Mouse (Mus musculus): Measurements from ENCODE around the gene Gabrb1. TPM values are rescaled to one million over a fixed set of nuclear protein-coding genes. Genes with fewer than 3 reads are reported as not detected.

Gabrb1 gene
- polyA plus RNA-seq, 1 experiment from 2014 or later: 0.20 TPM

DNA sequence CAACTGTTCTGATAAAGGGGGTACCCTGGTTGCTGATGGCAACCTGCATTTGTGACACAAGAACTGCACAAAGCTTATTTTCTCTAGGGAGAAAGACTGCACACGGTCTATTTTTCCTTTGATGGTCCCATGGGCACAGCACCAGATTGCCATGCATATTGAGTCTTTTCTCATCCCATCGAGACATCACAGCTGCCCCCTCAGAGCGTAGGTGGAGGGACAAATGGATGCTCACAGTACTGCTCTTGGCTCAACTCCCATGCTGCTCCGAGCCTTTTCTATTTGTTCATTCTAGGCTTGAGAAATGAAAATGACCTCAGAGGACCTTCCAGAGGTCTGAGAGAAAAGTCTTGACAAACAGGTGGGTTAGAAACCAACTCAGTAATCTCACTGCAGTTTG lies 259.3 kb downstream of the Gabrb1 start:
- H3K9me3 ChIP-seq (ENCODE audit: control insufficient read depth, low read length): no peaks in the 10 kb centered on the region
- no peak overlapping the region for H3K4me3 ChIP-seq (ENCODE audit: low read length)
- H3K4me2 ChIP-seq (ENCODE audit: low read depth, low read length): no peak overlapping the region
- H3K9ac ChIP-seq (ENCODE audit: low read length): no peak overlapping the region
- H3K4me1 ChIP-seq (replicated peaks; ENCODE audit: control insufficient read depth, insufficient read depth, low read length): no peaks in the 10 kb centered on the region
- 71% methylated on average over 4 of the region's 4 CpGs for WGBS
- no peak overlapping the region for H3K27ac ChIP-seq (ENCODE audit: low read length)
- H3K36me3 ChIP-seq (ENCODE audit: control insufficient read depth, insufficient read depth, low read length): no peaks in the 10 kb centered on the region
- ATAC-seq (ENCODE audit: low read depth): no peak
- H3K27me3 ChIP-seq (ENCODE audit: control insufficient read depth, insufficient read depth, low read depth, low read length): no peaks in the 10 kb centered on the region

DNA sequence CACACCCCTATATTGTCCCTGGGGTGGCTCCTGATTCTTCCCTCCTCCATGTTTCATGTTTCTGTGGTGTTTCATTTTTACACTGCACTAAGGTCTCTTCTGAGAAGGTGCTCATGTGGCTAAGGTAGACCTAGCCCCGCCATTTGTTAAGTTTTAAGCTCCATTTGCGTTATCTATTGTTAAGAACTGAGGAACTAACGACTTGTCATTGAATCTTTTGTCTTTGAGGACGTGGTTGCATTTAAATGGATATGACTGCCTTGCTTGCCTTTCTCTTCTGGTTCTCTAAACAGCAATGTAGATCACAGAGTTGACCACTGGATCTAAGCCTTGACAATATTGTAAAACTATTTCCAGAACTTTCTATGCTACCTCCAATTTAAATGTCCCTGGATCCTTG lies 265.7 kb downstream of the Gabrb1 start:
- no peaks in the 10 kb centered on the region for H3K9me3 ChIP-seq (ENCODE audit: control insufficient read depth, low read length)
- no peak for ATAC-seq (ENCODE audit: low read depth)
- H3K4me2 ChIP-seq (ENCODE audit: low read depth, low read length): no peak overlapping the region
- WGBS: 69% methylated on average over 4 of the region's 4 CpGs
- H3K9ac ChIP-seq (ENCODE audit: low read length): no peak overlapping the region
- no peak overlapping the region for H3K27ac ChIP-seq (ENCODE audit: low read length)
- H3K36me3 ChIP-seq (ENCODE audit: control insufficient read depth, insufficient read depth, low read length): no peaks in the 10 kb centered on the region
- no peak overlapping the region for H3K4me3 ChIP-seq (ENCODE audit: low read length)
- H3K27me3 ChIP-seq (ENCODE audit: control insufficient read depth, insufficient read depth, low read depth, low read length): no peaks in the 10 kb centered on the region
- H3K4me1 ChIP-seq (replicated peaks; ENCODE audit: control insufficient read depth, insufficient read depth, low read length): no peaks in the 10 kb centered on the region

DNA sequence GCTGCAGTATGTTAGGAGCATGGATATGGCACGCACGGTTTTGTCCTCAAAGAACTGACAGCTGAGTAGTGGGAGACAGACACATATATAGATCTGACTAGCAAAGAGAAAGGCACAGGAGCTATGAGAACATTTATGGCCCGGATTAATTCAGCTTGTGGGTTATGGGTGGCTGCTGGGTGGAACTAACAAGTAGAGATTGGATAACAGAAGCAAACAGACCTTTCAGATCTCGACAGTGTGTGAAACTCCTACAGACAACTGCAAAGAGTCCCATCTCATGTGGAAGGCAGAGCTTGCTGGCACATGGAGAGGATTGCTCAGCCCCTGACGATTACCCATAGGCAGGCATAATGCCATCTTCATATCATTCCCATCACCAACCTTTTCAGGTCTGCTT lies 268.4 kb downstream of the Gabrb1 start:
- H3K36me3 ChIP-seq (ENCODE audit: control insufficient read depth, insufficient read depth, low read length): no peaks in the 10 kb centered on the region

DNA sequence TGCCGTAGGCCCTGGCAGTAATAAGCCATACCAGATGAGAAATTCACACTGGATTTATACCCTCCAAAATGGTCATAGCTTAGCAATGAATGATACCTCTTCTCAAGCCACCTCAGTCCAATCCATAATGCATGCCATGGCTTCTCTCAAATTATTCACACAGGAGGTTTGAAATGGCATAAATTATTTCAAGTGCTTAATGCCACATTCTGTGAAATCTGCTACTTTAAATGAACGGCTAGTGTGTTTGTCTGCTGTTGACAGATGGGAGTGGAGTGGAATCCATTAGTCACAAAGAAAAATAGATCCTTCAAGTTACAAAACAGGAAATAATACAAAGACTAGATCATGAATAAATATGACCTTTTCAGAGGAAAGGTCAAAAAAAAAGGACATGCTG lies 272.1 kb downstream of the Gabrb1 start:
- Histone ChIP-seq H3K4me3 (ENCODE audit: low read length) (no peak overlapping the region), H3K4me2 (ENCODE audit: low read depth, low read length) (no peak overlapping the region), H3K27me3 (ENCODE audit: control insufficient read depth, insufficient read depth, low read depth, low read length) (no peaks in the 10 kb centered on the region), H3K27ac (ENCODE audit: low read length) (no peak overlapping the region), H3K4me1 (replicated peaks; ENCODE audit: control insufficient read depth, insufficient read depth, low read length) (no peaks in the 10 kb centered on the region), H3K36me3 (ENCODE audit: control insufficient read depth, insufficient read depth, low read length) (no peaks in the 10 kb centered on the region), H3K9me3 (ENCODE audit: control insufficient read depth, low read length) (no peaks in the 10 kb centered on the region), H3K9ac (ENCODE audit: low read length) (no peak overlapping the region)
- 67% methylated on average over 2 of the region's 2 CpGs for WGBS
- no peak for ATAC-seq (ENCODE audit: low read depth)

More for the DNA sequence above, 268.4 kb downstream of the Gabrb1 start:
- Histone ChIP-seq H3K27ac (ENCODE audit: low read length) (no peak overlapping the region), H3K4me3 (ENCODE audit: low read length) (no peak overlapping the region), H3K27me3 (ENCODE audit: control insufficient read depth, insufficient read depth, low read depth, low read length) (no peaks in the 10 kb centered on the region), H3K4me1 (replicated peaks; ENCODE audit: control insufficient read depth, insufficient read depth, low read length) (no peaks in the 10 kb centered on the region), H3K4me2 (ENCODE audit: low read depth, low read length) (no peak overlapping the region), H3K9me3 (ENCODE audit: control insufficient read depth, low read length) (no peaks in the 10 kb centered on the region), H3K9ac (ENCODE audit: low read length) (no peak overlapping the region)
- WGBS: 69% methylated on average over 5 of the region's 5 CpGs
- ATAC-seq (ENCODE audit: low read depth): no peak

DNA sequence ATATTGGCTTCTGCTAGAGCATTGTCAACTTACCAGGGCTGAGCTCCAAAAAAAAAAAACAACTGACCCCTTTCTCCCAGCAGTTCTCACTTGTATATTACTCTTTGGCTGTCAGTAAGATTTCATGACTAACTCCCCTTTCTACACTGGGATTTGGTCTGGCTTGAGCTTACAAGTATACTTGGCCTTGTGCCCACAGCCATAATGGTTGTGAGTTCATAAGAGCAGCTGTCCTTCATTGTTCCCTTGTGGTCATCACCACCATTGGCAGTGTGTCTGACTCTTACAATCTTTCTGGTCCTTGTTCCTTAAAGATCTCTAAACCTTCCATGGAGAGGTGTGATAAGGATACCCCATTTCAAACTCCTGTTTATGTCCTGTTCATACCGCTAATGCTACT lies 293.5 kb downstream of the Gabrb1 start:
- Histone ChIP-seq H3K4me3 (ENCODE audit: low read length) (no peak overlapping the region), H3K9ac (ENCODE audit: low read length) (no peak overlapping the region), H3K27ac (ENCODE audit: low read length) (no peak overlapping the region), H3K27me3 (ENCODE audit: control insufficient read depth, insufficient read depth, low read depth, low read length) (no peaks in the 10 kb centered on the region), H3K4me1 (replicated peaks; ENCODE audit: control insufficient read depth, insufficient read depth, low read length) (no peaks in the 10 kb centered on the region), H3K36me3 (ENCODE audit: control insufficient read depth, insufficient read depth, low read length) (no peaks in the 10 kb centered on the region), H3K9me3 (ENCODE audit: control insufficient read depth, low read length) (no peaks in the 10 kb centered on the region), H3K4me2 (ENCODE audit: low read depth, low read length) (no peak overlapping the region)
- ATAC-seq (ENCODE audit: low read depth): no peak
- WGBS: 86% methylated on average over 1 of the region's 1 CpGs

DNA sequence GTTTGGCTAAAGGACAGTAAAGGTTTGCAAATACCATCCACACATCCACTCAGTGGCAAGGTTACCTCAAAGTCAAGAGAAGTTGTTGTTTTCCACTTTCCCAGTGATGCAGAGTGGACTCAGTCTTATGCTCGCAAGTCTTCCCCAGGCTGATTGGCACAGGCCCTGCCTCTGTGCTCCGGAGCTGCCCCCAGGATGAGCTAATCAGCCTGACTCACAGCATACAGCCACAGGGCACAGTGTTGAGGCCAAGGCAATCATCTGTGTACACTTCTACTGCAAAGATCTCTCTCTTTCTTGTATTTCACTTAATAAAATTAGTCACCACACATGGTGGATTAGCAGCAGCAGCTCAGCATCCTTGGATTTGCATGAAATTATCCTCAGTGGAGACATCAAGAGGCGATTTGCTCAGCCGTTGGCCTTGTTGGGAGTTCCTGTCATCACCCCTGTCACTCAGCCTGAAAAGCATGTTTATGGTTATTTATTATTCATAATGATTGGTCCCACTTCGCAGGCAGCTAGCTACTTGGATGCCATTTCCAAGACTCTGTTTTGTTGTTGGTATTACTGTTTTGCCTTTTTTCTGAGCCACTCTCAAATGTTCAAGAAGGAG lies 297.3 kb downstream of the Gabrb1 start:
- 61% methylated on average over 5 of the region's 5 CpGs for WGBS
- H3K9ac ChIP-seq (ENCODE audit: low read length): no peak overlapping the region
- no peak overlapping the region for H3K4me2 ChIP-seq (ENCODE audit: low read depth, low read length)
- no peaks in the 10 kb centered on the region for H3K27me3 ChIP-seq (ENCODE audit: control insufficient read depth, insufficient read depth, low read depth, low read length)
- H3K4me1 ChIP-seq (replicated peaks; ENCODE audit: control insufficient read depth, insufficient read depth, low read length): no peaks in the 10 kb centered on the region
- no peaks in the 10 kb centered on the region for H3K36me3 ChIP-seq (ENCODE audit: control insufficient read depth, insufficient read depth, low read length)
- no peak overlapping the region for H3K27ac ChIP-seq (ENCODE audit: low read length)
- H3K4me3 ChIP-seq (ENCODE audit: low read length): no peak overlapping the region
- no peak for ATAC-seq (ENCODE audit: low read depth)
- H3K9me3 ChIP-seq (ENCODE audit: control insufficient read depth, low read length): no peaks in the 10 kb centered on the region

DNA sequence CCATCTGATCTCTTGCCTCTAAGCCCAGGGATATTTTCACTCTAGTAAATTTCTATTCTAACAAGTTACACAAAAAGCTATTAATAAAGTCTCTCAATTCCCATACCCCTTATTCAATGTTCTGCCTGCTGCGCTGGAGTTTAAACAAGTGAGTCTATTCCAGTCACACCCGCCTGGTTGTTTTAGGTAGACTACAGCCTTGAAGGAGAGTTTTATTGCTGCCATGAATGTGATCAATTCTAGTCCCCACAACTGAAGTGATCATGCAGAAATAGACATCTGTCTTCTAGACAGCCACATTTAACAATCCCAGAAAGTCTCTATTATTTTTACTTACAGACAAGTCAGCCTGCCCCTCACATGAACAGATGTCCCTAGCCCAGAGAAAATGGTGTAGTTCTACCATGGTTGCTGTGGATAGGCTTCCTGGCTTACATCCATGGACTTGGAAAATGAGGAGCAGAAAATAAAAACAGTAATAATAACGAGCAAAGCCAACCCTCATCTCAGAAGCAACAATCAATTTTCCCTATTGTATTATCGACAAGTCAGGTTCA lies 307.0 kb downstream of the Gabrb1 start:
- Histone ChIP-seq H3K4me2 (ENCODE audit: low read depth, low read length) (no peak overlapping the region), H3K4me1 (replicated peaks; ENCODE audit: control insufficient read depth, insufficient read depth, low read length) (no peaks in the 10 kb centered on the region), H3K4me3 (ENCODE audit: low read length) (no peak overlapping the region), H3K27me3 (ENCODE audit: control insufficient read depth, insufficient read depth, low read depth, low read length) (no peaks in the 10 kb centered on the region), H3K9ac (ENCODE audit: low read length) (no peak overlapping the region), H3K36me3 (ENCODE audit: control insufficient read depth, insufficient read depth, low read length) (no peaks in the 10 kb centered on the region), H3K9me3 (ENCODE audit: control insufficient read depth, low read length) (no peaks in the 10 kb centered on the region), H3K27ac (ENCODE audit: low read length) (no peak overlapping the region)
- WGBS: 81% methylated on average over 4 of the region's 4 CpGs
- no peak for ATAC-seq (ENCODE audit: low read depth)

DNA sequence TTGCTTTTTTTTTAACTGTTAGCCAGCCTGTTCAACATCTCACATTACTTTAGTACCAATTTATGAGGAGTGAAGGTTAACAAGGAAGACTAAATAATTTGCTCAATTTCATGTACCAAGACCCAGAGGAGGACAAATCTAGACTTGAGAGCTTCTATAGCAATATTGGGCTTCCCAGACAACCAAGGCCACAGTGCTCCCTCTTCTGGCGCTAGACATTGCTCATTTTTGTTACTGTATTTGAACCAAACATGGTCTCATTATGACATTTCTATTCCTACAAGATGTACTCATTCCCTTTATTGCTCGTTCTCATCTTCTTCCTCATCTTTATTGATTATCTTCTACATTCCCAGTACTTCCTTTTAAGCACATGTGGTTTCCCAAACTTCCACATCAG lies 307.6 kb downstream of the Gabrb1 start:
- H3K27ac ChIP-seq (ENCODE audit: low read length): no peak overlapping the region
- no peaks in the 10 kb centered on the region for H3K36me3 ChIP-seq (ENCODE audit: control insufficient read depth, insufficient read depth, low read length)
- H3K4me2 ChIP-seq (ENCODE audit: low read depth, low read length): no peak overlapping the region
- no peak for ATAC-seq (ENCODE audit: low read depth)
- H3K9ac ChIP-seq (ENCODE audit: low read length): no peak overlapping the region
- H3K27me3 ChIP-seq (ENCODE audit: control insufficient read depth, insufficient read depth, low read depth, low read length): no peaks in the 10 kb centered on the region
- WGBS: 65% methylated on average over 2 of the region's 2 CpGs
- no peak overlapping the region for H3K4me3 ChIP-seq (ENCODE audit: low read length)
- H3K4me1 ChIP-seq (replicated peaks; ENCODE audit: control insufficient read depth, insufficient read depth, low read length): no peaks in the 10 kb centered on the region
- H3K9me3 ChIP-seq (ENCODE audit: control insufficient read depth, low read length): no peaks in the 10 kb centered on the region

DNA sequence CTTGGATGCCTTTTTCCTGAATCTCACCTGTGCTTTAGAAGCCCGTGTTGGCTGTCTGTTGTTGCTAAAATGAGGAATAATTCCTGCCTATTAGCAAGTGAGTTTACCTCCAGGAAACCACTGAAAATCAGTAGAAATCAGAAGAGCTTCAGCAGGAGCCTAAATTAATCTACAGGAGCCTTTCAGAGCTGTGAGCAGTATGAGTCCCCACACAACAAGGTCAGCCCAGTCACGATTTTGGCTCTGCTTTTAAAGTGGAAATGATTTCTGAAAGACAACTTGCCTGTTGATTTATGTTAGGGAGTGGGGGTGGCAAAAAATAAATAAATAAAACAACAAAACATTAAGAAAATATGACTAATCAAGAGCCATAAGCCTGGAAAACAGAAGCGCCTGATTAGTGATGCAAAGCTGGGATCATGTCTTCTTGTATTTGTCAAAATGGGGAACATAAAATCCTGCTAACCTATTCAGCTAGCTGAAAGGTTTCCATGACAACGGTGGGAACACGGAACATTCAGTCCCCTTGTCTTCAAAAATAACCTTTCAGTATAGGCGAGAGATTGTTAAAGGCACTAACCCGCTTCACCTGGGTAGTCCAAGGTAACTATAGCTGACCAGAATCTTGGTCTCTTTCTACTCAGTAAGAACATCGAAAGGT lies 312.4 kb downstream of the Gabrb1 start:
- no peak for ATAC-seq (ENCODE audit: low read depth)
- Histone ChIP-seq H3K27me3 (ENCODE audit: control insufficient read depth, insufficient read depth, low read depth, low read length) (no peaks in the 10 kb centered on the region), H3K4me2 (ENCODE audit: low read depth, low read length) (no peak overlapping the region), H3K9ac (ENCODE audit: low read length) (no peak overlapping the region), H3K27ac (ENCODE audit: low read length) (no peak overlapping the region), H3K4me1 (replicated peaks; ENCODE audit: control insufficient read depth, insufficient read depth, low read length) (no peaks in the 10 kb centered on the region), H3K4me3 (ENCODE audit: low read length) (no peak overlapping the region), H3K36me3 (ENCODE audit: control insufficient read depth, insufficient read depth, low read length) (no peaks in the 10 kb centered on the region), H3K9me3 (ENCODE audit: control insufficient read depth, low read length) (no peaks in the 10 kb centered on the region)
- WGBS: 69% methylated on average over 8 of the region's 8 CpGs

All from lung, embryonic 16.5 days (tissue).